Mouse (Mus musculus) spleen, postnatal 14 days (tissue): ENCODE measurements around the gene Psmd13.

Experiments
- DNase-seq, 2 experiments: peaks; one replicate each; pipeline ENCODE4 v3.0.0; 2021 to 2022; ENCODE audit warnings: low spot score in 2 of 2

Psmd13 gene

GRCm38 (mm10) chr7:140881696-140882468 lies at the start of gene Psmd13, which contains the start of gene Sirt3:
TSS of gene Psmd13 (plus strand) at chr7:140881968.
TSS of gene Sirt3 (minus strand) at chr7:140882309.
- DNase-seq, result peak; percentile 86 to 91

- no peak for DNase-seq
Observed at GRCm38 (mm10) chr7:140833341-140833740, 48.4 kb upstream of the Psmd13 start.

GRCm38 (mm10) chr7:140834968-140835757 lies 46.6 kb upstream of the Psmd13 start, which contains the start of gene Urah:
TSS of gene Urah (plus strand) at chr7:140835018.
- no peak for DNase-seq

GRCm38 (mm10) chr7:140835758-140836087 lies 46.0 kb upstream of the Psmd13 start:
- DNase-seq, result no peak

GRCm38 (mm10) chr7:140836243-140837115 lies 45.3 kb upstream of the Psmd13 start:
- no peak for DNase-seq

GRCm38 (mm10) chr7:140839556-140839955 lies 42.2 kb upstream of the Psmd13 start:
- no peak for DNase-seq

GRCm38 (mm10) chr7:140840750-140841735 lies 40.7 kb upstream of the Psmd13 start:
- no peak for DNase-seq

GRCm38 (mm10) chr7:140843806-140844205 lies 38.0 kb upstream of the Psmd13 start:
- no peak for DNase-seq

- peak; percentile 74 to 91 for DNase-seq
Observed at GRCm38 (mm10) chr7:140844905-140845665, 36.7 kb upstream of the Psmd13 start, which contains the start of gene Scgb1c1. TSS of gene Scgb1c1 (plus strand) at chr7:140845547.

GRCm38 (mm10) chr7:140845683-140846082 lies 36.1 kb upstream of the Psmd13 start:
- no peak for DNase-seq

- no peak for DNase-seq
Observed at GRCm38 (mm10) chr7:140846676-140847075, 35.1 kb upstream of the Psmd13 start.

GRCm38 (mm10) chr7:140847755-140848580 lies 33.8 kb upstream of the Psmd13 start, which contains the start of gene Odf3:
TSS of gene Odf3 (plus strand) at chr7:140847805.
- no peak for DNase-seq

- no peak for DNase-seq
Observed at GRCm38 (mm10) chr7:140848591-140848990, 33.2 kb upstream of the Psmd13 start.

GRCm38 (mm10) chr7:140851916-140852315 lies 29.9 kb upstream of the Psmd13 start:
- no peak for DNase-seq

GRCm38 (mm10) chr7:140853386-140853785 lies 28.4 kb upstream of the Psmd13 start:
- no peak for DNase-seq

- no peak for DNase-seq
Observed at GRCm38 (mm10) chr7:140854483-140854882, 27.3 kb upstream of the Psmd13 start.

- DNase-seq, result no peak
Observed at GRCm38 (mm10) chr7:140855181-140855580, 26.6 kb upstream of the Psmd13 start.

- DNase-seq, result peak; percentile 52 to 58
Observed at GRCm38 (mm10) chr7:140855860-140856784, 25.6 kb upstream of the Psmd13 start, which contains the start of gene Gm45785. TSS of gene Gm45785 (minus strand) at chr7:140856331.
